Mouse (Mus musculus): ENCODE measurements around the gene Ccser1. TPM values are rescaled to one million over a fixed set of nuclear protein-coding genes. Genes with fewer than 3 reads are reported as not detected.

Gene Ccser1
- polyA plus RNA-seq, 1 experiment: not detected

- 89% methylated on average over 5 of the region's 5 CpGs for WGBS
- TF ChIP-seq POLR2A (IDR thresholded peaks at IDR 0.05; ENCODE audit: insufficient read depth, low read depth, low read length) (no peak), CTCF (IDR thresholded peaks at IDR 0.05; ENCODE audit: insufficient read depth, low read depth, low read length) (no peak)
- no peak overlapping the region for H3K4me3 ChIP-seq (ENCODE audit: insufficient read depth, low read depth, low read length)
- H3K4me1 ChIP-seq (ENCODE audit: control insufficient read depth, insufficient read depth, low read length): no peaks in the 10 kb centered on the region
- no peak overlapping the region for H3K27ac ChIP-seq (ENCODE audit: insufficient read depth, low read depth, low read length)
These were observed 313.3 kb downstream of the Ccser1 start for GRCm38 (mm10) chr6:61493386-61493785.

- Histone ChIP-seq H3K4me3 (ENCODE audit: insufficient read depth, low read depth, low read length) (no peak overlapping the region), H3K27ac (ENCODE audit: insufficient read depth, low read depth, low read length) (no peak overlapping the region), H3K4me1 (ENCODE audit: control insufficient read depth, insufficient read depth, low read length) (no peaks in the 10 kb centered on the region)
- 72% methylated on average over 2 of the region's 2 CpGs for WGBS
- TF ChIP-seq POLR2A (IDR thresholded peaks at IDR 0.05; ENCODE audit: insufficient read depth, low read depth, low read length) (no peak), CTCF (IDR thresholded peaks at IDR 0.05; ENCODE audit: insufficient read depth, low read depth, low read length) (no peak)
These were observed 335.2 kb downstream of the Ccser1 start for GRCm38 (mm10) chr6:61515310-61515709.

GRCm38 (mm10) chr6:61521587-61521986 lies 341.5 kb downstream of the Ccser1 start:
- no peak overlapping the region for H3K4me3 ChIP-seq (ENCODE audit: insufficient read depth, low read depth, low read length)
- no peak overlapping the region for H3K27ac ChIP-seq (ENCODE audit: insufficient read depth, low read depth, low read length)
- 80% methylated on average over 2 of the region's 2 CpGs for WGBS
- TF ChIP-seq POLR2A (IDR thresholded peaks at IDR 0.05; ENCODE audit: insufficient read depth, low read depth, low read length): no peak
- TF ChIP-seq CTCF (IDR thresholded peaks at IDR 0.05; ENCODE audit: insufficient read depth, low read depth, low read length): no peak
- H3K4me1 ChIP-seq (ENCODE audit: control insufficient read depth, insufficient read depth, low read length): no peaks in the 10 kb centered on the region

- Histone ChIP-seq H3K4me3 (ENCODE audit: insufficient read depth, low read depth, low read length) (no peak overlapping the region), H3K4me1 (ENCODE audit: control insufficient read depth, insufficient read depth, low read length) (no peaks in the 10 kb centered on the region), H3K27ac (ENCODE audit: insufficient read depth, low read depth, low read length) (no peak overlapping the region)
- no peak for TF ChIP-seq POLR2A (IDR thresholded peaks at IDR 0.05; ENCODE audit: insufficient read depth, low read depth, low read length)
- TF ChIP-seq CTCF (IDR thresholded peaks at IDR 0.05; ENCODE audit: insufficient read depth, low read depth, low read length): no peak
- 35% methylated on average over 3 of the region's 3 CpGs for WGBS
These were observed 342.0 kb downstream of the Ccser1 start for GRCm38 (mm10) chr6:61522108-61522507.

GRCm38 (mm10) chr6:61523748-61524493 lies 343.8 kb downstream of the Ccser1 start:
- Histone ChIP-seq H3K27ac (ENCODE audit: insufficient read depth, low read depth, low read length) (no peak overlapping the region), H3K4me1 (ENCODE audit: control insufficient read depth, insufficient read depth, low read length) (no peaks in the 10 kb centered on the region), H3K4me3 (ENCODE audit: insufficient read depth, low read depth, low read length) (no peak overlapping the region)
- TF ChIP-seq POLR2A (IDR thresholded peaks at IDR 0.05; ENCODE audit: insufficient read depth, low read depth, low read length) (no peak), CTCF (IDR thresholded peaks at IDR 0.05; ENCODE audit: insufficient read depth, low read depth, low read length) (no peak)
- WGBS: 62% methylated on average over 14 of the region's 14 CpGs

- H3K4me3 ChIP-seq (ENCODE audit: insufficient read depth, low read depth, low read length): no peak overlapping the region
- TF ChIP-seq CTCF (IDR thresholded peaks at IDR 0.05; ENCODE audit: insufficient read depth, low read depth, low read length) (no peak), POLR2A (IDR thresholded peaks at IDR 0.05; ENCODE audit: insufficient read depth, low read depth, low read length) (no peak)
- no peak overlapping the region for H3K27ac ChIP-seq (ENCODE audit: insufficient read depth, low read depth, low read length)
- no peaks in the 10 kb centered on the region for H3K4me1 ChIP-seq (ENCODE audit: control insufficient read depth, insufficient read depth, low read length)
These were observed 360.6 kb downstream of the Ccser1 start for GRCm38 (mm10) chr6:61540732-61541131.

- WGBS: 43% methylated on average over 7 of the region's 7 CpGs
- no peak overlapping the region for H3K4me3 ChIP-seq (ENCODE audit: insufficient read depth, low read depth, low read length)
- no peak for TF ChIP-seq CTCF (IDR thresholded peaks at IDR 0.05; ENCODE audit: insufficient read depth, low read depth, low read length)
- no peak for TF ChIP-seq POLR2A (IDR thresholded peaks at IDR 0.05; ENCODE audit: insufficient read depth, low read depth, low read length)
- no peak overlapping the region for H3K27ac ChIP-seq (ENCODE audit: insufficient read depth, low read depth, low read length)
- H3K4me1 ChIP-seq (ENCODE audit: control insufficient read depth, insufficient read depth, low read length): no peaks in the 10 kb centered on the region
These were observed 363.4 kb downstream of the Ccser1 start for GRCm38 (mm10) chr6:61543459-61544044.

GRCm38 (mm10) chr6:61567551-61567950 lies 387.4 kb downstream of the Ccser1 start:
- 55% methylated on average over 2 of the region's 2 CpGs for whole genome bisulfite sequencing
- no peaks in the 10 kb centered on the region for H3K4me1 ChIP-seq (ENCODE audit: control insufficient read depth, insufficient read depth, low read length)
- TF ChIP-seq CTCF (IDR thresholded peaks at IDR 0.05; ENCODE audit: insufficient read depth, low read depth, low read length): no peak
- TF ChIP-seq POLR2A (IDR thresholded peaks at IDR 0.05; ENCODE audit: insufficient read depth, low read depth, low read length): no peak
- H3K4me3 ChIP-seq (ENCODE audit: insufficient read depth, low read depth, low read length): no peak overlapping the region
- H3K27ac ChIP-seq (ENCODE audit: insufficient read depth, low read depth, low read length): no peak overlapping the region

GRCm38 (mm10) chr6:61567967-61568366 lies 387.8 kb downstream of the Ccser1 start:
- Histone ChIP-seq H3K4me1 (ENCODE audit: control insufficient read depth, insufficient read depth, low read length) (no peaks in the 10 kb centered on the region), H3K4me3 (ENCODE audit: insufficient read depth, low read depth, low read length) (no peak overlapping the region), H3K27ac (ENCODE audit: insufficient read depth, low read depth, low read length) (no peak overlapping the region)
- TF ChIP-seq CTCF (IDR thresholded peaks at IDR 0.05; ENCODE audit: insufficient read depth, low read depth, low read length) (no peak), POLR2A (IDR thresholded peaks at IDR 0.05; ENCODE audit: insufficient read depth, low read depth, low read length) (no peak)
- WGBS: 90% methylated on average over 8 of the region's 8 CpGs
